Mouse (Mus musculus) lung, postnatal 0 days (tissue): ENCODE measurements around the gene Ltb4r1.

Experiments used
- CTCF ChIP-seq: IDR thresholded peaks from 2 replicates; pipeline ENCODE4 v1.5.1; 2016; ENCODE audit warnings: antibody characterized with exemption, mild to moderate bottlenecking
- EP300 ChIP-seq: IDR thresholded peaks from 2 replicates; pipeline ENCODE4 v1.6.1; 2016; ENCODE audit warnings: antibody characterized with exemption, mild to moderate bottlenecking, control low read depth

GRCm38 (mm10) chr14:55761163-55761562, 4.6 kb upstream of the Ltb4r1 start, which contains the start of gene Ltb4r2:
- TF ChIP-seq EP300 (no peak), CTCF (no peak)
